Mouse (Mus musculus): ENCODE measurements around the gene Stt3a. TPM values are rescaled to one million over a fixed set of nuclear protein-coding genes. Genes with fewer than 3 reads are reported as not detected.

The Stt3a gene
- polyA plus RNA-seq (2015; fragmentation: Nextera tagmentation; extraction: Ambion mirVana), result 104 and 108 TPM in 2 replicates

DNA sequence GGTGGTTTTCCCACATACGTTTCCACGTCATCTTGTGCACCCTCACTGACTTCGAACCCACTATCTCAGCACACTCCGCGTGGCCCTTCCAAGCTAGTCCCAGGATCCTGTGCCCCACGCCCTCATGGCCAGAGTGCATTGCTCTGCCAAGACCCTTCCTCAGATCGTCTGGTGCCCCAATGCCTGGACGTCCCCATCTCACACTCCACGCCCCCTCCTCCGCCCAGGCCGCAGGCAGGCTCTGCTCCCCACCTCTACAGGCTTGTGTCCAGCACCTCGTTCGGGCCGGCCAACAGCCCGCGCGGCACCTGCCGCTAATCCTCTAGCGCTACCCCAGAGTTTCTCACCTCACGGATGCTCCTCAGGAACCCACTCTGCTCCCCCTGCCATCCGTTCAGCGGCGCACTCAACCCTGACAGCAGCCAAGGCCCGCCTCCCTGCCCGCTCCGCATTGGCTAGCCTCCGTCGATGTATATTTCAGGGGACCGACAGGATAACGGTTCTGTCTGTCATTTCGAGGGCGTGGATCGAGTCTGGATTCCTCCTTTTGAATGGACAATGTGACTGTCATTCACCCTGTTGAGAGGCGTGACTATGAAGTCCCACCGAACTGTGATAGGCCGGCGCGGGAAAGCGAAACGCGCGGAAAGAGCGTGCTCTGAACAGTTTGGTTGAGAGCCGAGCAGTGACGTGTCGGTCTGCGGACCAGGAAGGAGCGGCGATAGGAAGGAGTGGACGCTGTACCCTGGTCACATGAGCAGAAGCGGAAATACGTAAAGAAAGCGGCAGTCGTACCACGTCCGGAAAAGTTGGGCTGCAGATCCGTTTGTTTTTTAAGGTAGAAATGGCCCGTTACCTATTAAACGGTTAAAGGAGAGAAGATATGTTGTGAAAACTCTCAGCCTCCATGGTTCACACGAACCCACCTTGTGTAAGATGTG lies at the start of gene Stt3a:
TSS of gene Stt3a (minus strand) at position 477 of the 941 bp plus-strand sequence.
- H3K4me1 ChIP-seq (replicated peaks; ENCODE audit: control insufficient read depth, insufficient read depth, low read length), result peaks cover 16% of the 10 kb centered on the region
- peak; percentile 99 for ATAC-seq
- peak within 1 kb of the TSS; percentile 88 for H3K4me3 ChIP-seq (replicated peaks; ENCODE audit: low read length)
- peak within 1 kb of the TSS; percentile 75 for H3K9ac ChIP-seq (replicated peaks; ENCODE audit: low read depth, low read length)
- peak within 1 kb of the TSS; percentile 88 for H3K4me2 ChIP-seq (ENCODE audit: low read length)
- WGBS, result under 1% methylated on average over 60 of the region's 60 CpGs
- peak within 1 kb of the TSS; percentile 84 for H3K27ac ChIP-seq (ENCODE audit: low read length)
- H3K36me3 ChIP-seq (ENCODE audit: control insufficient read depth, insufficient read depth), result peaks cover 10% of the 10 kb centered on the region
- H3K9me3 ChIP-seq (ENCODE audit: control insufficient read depth, low read length), result no peaks in the 10 kb centered on the region
- H3K27me3 ChIP-seq (replicated peaks; ENCODE audit: control insufficient read depth, insufficient read depth, low read length), result no peaks in the 10 kb centered on the region

DNA sequence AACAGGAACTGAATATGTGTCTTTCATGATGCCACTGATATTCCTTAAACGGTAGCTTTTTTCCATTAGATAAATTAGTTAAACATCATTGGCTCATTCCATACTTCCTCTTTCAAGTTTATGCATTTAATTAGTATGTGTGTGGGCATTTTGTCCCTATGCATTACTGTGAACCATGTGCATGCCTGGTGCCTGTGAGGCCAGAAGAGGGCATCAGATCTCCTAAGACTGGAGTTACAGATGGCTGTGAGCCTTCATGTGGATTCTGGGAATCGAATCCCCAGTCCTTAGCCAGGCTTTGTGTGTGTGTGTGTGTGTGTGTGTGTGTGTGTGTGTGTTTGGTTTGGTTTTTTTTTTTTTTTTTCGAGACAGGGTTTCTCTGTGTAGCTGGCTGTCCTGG lies 47.0 kb upstream of the Stt3a start:
- no peaks in the 10 kb centered on the region for H3K36me3 ChIP-seq (ENCODE audit: control insufficient read depth, insufficient read depth)
- no peak for ATAC-seq
- WGBS, result 66% methylated on average over 3 of the region's 3 CpGs
- no peaks in the 10 kb centered on the region for H3K27me3 ChIP-seq (replicated peaks; ENCODE audit: control insufficient read depth, insufficient read depth, low read length)
- H3K4me1 ChIP-seq (replicated peaks; ENCODE audit: control insufficient read depth, insufficient read depth, low read length), result no peaks in the 10 kb centered on the region
- no peak overlapping the region for H3K4me3 ChIP-seq (replicated peaks; ENCODE audit: low read length)
- no peak overlapping the region for H3K4me2 ChIP-seq (ENCODE audit: low read length)
- no peak overlapping the region for H3K27ac ChIP-seq (ENCODE audit: low read length)
- H3K9me3 ChIP-seq (ENCODE audit: control insufficient read depth, low read length), result no peaks in the 10 kb centered on the region
- no peak overlapping the region for H3K9ac ChIP-seq (replicated peaks; ENCODE audit: low read depth, low read length)

DNA sequence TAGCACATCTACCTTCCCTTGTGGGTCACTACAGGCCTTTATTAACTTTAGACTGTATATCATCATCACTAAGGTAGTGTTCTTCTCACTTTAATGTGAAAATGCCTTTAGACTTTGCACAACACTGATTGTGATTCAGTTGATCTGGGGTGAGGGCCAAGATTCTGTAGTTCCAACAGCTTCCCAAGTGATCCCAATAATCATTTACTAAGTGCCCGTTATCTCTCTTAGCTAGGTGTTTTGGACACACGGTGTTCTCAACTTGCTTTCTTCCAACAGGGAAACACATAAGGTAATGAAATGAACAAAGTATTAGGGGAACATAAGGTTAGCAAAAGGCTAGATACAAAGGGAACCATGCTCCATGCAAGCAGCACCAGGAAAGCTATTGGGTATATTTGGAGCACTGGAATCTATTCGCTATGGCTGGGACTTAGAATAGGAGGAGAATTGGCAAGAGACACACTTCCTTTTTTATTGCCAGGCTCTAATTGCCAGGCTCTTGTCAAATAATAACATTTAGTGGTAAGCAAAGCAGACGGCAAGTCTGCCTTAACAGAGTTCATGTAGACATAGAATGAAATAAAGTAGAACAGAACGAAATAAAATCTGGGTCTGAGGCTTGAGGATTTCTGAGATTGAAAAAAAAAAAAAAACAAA lies 40.8 kb upstream of the Stt3a start:
- H3K9ac ChIP-seq (replicated peaks; ENCODE audit: low read depth, low read length), result no peak overlapping the region
- H3K27ac ChIP-seq (ENCODE audit: low read length), result no peak overlapping the region
- 54% methylated on average over 5 of the region's 5 CpGs for WGBS
- 0 out of 2 replicates have a peak, but pooled peaks cover 3% of the 10 kb centered on the region for H3K4me1 ChIP-seq (replicated peaks; ENCODE audit: control insufficient read depth, insufficient read depth, low read length)
- H3K9me3 ChIP-seq (ENCODE audit: control insufficient read depth, low read length), result no peaks in the 10 kb centered on the region
- H3K27me3 ChIP-seq (replicated peaks; ENCODE audit: control insufficient read depth, insufficient read depth, low read length), result no peaks in the 10 kb centered on the region
- H3K4me2 ChIP-seq (ENCODE audit: low read length), result no peak overlapping the region
- H3K4me3 ChIP-seq (replicated peaks; ENCODE audit: low read length), result no peak overlapping the region
- no peaks in the 10 kb centered on the region for H3K36me3 ChIP-seq (ENCODE audit: control insufficient read depth, insufficient read depth)
- 0 out of 2 replicates have a peak, but pooled peaks have one; percentile 15 for ATAC-seq

DNA sequence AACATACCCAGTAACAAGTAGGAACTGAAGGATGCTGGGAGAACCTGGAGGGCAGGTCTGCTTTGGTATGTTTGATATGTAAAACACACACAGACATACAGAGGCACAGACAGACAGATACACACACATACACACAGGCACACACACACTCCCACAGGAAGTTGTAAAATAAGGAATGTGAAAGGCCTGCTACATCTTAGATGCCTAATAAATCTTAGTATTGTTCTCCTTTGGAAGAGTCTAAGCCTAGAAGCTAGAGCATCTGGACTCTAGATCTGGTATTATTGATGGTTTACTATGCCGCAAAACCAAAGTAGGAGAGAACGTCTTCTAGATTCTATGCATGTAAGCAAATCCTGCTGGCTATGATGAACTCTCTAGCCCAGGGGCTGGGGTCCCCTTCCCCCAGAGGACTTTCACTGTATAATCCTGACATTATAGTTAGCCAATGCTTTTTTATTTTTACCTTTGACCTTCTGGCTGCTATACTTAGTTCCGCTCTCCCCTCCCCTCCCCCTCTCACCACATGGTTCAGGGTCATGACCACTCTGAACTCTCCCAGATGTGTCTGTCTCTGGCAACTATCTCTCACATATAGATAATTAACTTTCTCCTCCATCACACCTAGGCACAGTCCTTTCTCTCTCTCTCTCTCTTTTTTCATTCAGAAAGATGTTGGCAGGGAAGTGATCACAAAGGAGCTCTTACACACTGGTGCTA lies 37.9 kb upstream of the Stt3a start:
- WGBS, result 91% methylated on average over 3 of the region's 3 CpGs
- H3K27ac ChIP-seq (ENCODE audit: low read length), result no peak overlapping the region
- H3K36me3 ChIP-seq (ENCODE audit: control insufficient read depth, insufficient read depth), result no peaks in the 10 kb centered on the region

DNA sequence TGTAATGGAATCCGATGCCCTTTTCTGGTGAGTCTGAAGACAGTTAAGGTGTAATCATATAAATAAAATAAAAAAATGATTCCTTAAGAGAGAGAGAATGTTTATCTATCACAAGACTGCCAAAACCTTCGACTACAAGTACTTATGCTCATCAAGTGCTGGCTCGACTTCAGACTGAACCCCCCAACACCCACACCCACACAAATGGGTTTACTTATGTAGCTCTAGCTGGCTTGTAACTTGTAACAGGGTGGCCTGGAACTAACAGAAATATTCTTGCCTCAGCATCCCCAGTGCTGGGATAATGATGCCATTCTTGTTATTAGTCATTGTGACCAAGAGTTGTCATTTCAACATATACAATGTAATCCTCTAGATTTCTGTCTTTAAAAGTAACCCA lies 36.4 kb upstream of the Stt3a start:
- Histone ChIP-seq H3K4me2 (ENCODE audit: low read length) (no peak overlapping the region), H3K9me3 (ENCODE audit: control insufficient read depth, low read length) (no peaks in the 10 kb centered on the region), H3K27ac (ENCODE audit: low read length) (no peak overlapping the region), H3K4me1 (replicated peaks; ENCODE audit: control insufficient read depth, insufficient read depth, low read length) (0 out of 2 replicates have a peak, but pooled peaks cover 3% of the 10 kb centered on the region), H3K4me3 (replicated peaks; ENCODE audit: low read length) (no peak overlapping the region), H3K27me3 (replicated peaks; ENCODE audit: control insufficient read depth, insufficient read depth, low read length) (no peaks in the 10 kb centered on the region), H3K36me3 (ENCODE audit: control insufficient read depth, insufficient read depth) (no peaks in the 10 kb centered on the region), H3K9ac (replicated peaks; ENCODE audit: low read depth, low read length) (no peak overlapping the region)
- ATAC-seq, result no peak
- WGBS, result 85% methylated on average over 3 of the region's 3 CpGs

More for the DNA sequence above, 37.9 kb upstream of the Stt3a start:
- no peak for ATAC-seq
- Histone ChIP-seq H3K4me3 (replicated peaks; ENCODE audit: low read length) (no peak overlapping the region), H3K27me3 (replicated peaks; ENCODE audit: control insufficient read depth, insufficient read depth, low read length) (no peaks in the 10 kb centered on the region), H3K9me3 (ENCODE audit: control insufficient read depth, low read length) (no peaks in the 10 kb centered on the region), H3K4me1 (replicated peaks; ENCODE audit: control insufficient read depth, insufficient read depth, low read length) (0 out of 2 replicates have a peak, but pooled peaks cover 3% of the 10 kb centered on the region), H3K9ac (replicated peaks; ENCODE audit: low read depth, low read length) (no peak overlapping the region), H3K4me2 (ENCODE audit: low read length) (no peak overlapping the region)

DNA sequence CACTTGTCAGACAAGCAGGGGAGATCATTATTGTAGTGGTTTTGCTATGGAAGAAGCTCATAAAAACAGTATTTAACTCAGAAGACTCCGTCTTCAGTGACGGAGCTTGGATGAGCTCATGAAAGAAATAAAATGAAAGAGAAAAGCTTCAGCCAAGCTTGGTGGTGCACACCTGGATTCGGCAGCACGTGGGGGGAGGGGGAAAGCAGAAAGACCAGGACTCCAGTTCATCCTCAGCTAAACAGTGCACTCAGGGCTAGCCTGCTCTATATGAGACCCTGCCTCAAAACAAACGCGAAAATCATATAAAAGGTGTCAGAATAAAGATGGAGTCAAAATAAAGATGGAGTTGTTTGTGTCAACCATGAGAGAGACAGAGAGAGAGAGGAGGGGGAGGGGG lies 35.9 kb upstream of the Stt3a start:
- Histone ChIP-seq H3K9me3 (ENCODE audit: control insufficient read depth, low read length) (no peaks in the 10 kb centered on the region), H3K4me1 (replicated peaks; ENCODE audit: control insufficient read depth, insufficient read depth, low read length) (0 out of 2 replicates have a peak, but pooled peaks cover 2% of the 10 kb centered on the region), H3K27ac (ENCODE audit: low read length) (no peak overlapping the region), H3K4me2 (ENCODE audit: low read length) (no peak overlapping the region), H3K4me3 (replicated peaks; ENCODE audit: low read length) (no peak overlapping the region), H3K36me3 (ENCODE audit: control insufficient read depth, insufficient read depth) (no peaks in the 10 kb centered on the region), H3K9ac (replicated peaks; ENCODE audit: low read depth, low read length) (no peak overlapping the region), H3K27me3 (replicated peaks; ENCODE audit: control insufficient read depth, insufficient read depth, low read length) (no peaks in the 10 kb centered on the region)
- ATAC-seq, result no peak
- 67% methylated on average over 6 of the region's 6 CpGs for WGBS

DNA sequence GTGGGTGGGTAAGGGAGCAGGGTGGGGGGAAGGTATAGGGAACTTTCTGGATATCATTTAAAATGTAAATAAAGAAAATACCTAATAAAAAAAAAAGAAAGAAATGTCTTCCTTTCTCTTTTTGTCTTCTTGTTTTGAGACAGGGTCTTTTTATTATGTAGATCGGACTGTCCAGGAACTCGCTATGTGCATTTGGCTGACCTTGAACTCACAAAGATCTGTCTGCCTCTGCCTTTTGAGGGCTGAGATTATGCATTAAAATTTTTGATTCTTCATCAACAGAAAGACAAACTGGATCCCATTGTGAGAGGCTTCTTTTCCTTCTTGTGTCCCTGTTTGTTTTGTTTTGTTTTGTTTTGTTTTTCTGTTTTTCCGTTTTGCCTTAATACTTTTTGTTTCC lies 35.5 kb upstream of the Stt3a start:
- no peak overlapping the region for H3K27ac ChIP-seq (ENCODE audit: low read length)
- no peaks in the 10 kb centered on the region for H3K4me1 ChIP-seq (replicated peaks; ENCODE audit: control insufficient read depth, insufficient read depth, low read length)
- no peaks in the 10 kb centered on the region for H3K36me3 ChIP-seq (ENCODE audit: control insufficient read depth, insufficient read depth)
- no peak overlapping the region for H3K4me3 ChIP-seq (replicated peaks; ENCODE audit: low read length)
- no peak overlapping the region for H3K4me2 ChIP-seq (ENCODE audit: low read length)
- 77% methylated on average over 3 of the region's 3 CpGs for WGBS
- ATAC-seq, result no peak
- H3K9me3 ChIP-seq (ENCODE audit: control insufficient read depth, low read length), result no peaks in the 10 kb centered on the region
- no peak overlapping the region for H3K9ac ChIP-seq (replicated peaks; ENCODE audit: low read depth, low read length)
- H3K27me3 ChIP-seq (replicated peaks; ENCODE audit: control insufficient read depth, insufficient read depth, low read length), result no peaks in the 10 kb centered on the region

DNA sequence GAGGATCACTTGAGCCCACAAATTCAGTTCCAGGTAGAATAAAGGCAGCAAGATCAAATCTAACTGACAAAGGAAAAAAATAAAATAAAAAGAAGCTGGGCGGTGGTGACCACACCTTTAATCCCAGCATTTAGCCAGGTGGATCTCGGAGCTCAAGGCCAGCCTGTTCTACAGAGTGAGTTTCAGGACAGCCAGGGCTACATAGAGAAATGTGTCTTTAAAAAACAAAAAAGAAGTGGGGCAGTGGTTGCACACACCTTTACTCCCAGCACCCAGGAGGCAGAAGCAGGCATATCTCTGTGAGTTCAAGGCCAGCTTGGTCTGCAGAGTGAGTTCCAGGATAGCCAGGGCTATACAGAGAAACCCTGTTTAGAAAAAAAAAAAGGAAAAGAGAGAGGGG lies 34.5 kb upstream of the Stt3a start:
- Histone ChIP-seq H3K4me3 (replicated peaks; ENCODE audit: low read length) (no peak overlapping the region), H3K4me2 (ENCODE audit: low read length) (no peak overlapping the region), H3K27me3 (replicated peaks; ENCODE audit: control insufficient read depth, insufficient read depth, low read length) (no peaks in the 10 kb centered on the region), H3K4me1 (replicated peaks; ENCODE audit: control insufficient read depth, insufficient read depth, low read length) (no peaks in the 10 kb centered on the region), H3K9ac (replicated peaks; ENCODE audit: low read depth, low read length) (no peak overlapping the region), H3K36me3 (ENCODE audit: control insufficient read depth, insufficient read depth) (no peaks in the 10 kb centered on the region), H3K9me3 (ENCODE audit: control insufficient read depth, low read length) (no peaks in the 10 kb centered on the region), H3K27ac (ENCODE audit: low read length) (no peak overlapping the region)
- no peak for ATAC-seq
- 89% methylated on average over 2 of the region's 2 CpGs for WGBS

Data from forebrain, embryonic 16.5 days (tissue).